Mouse (Mus musculus) kidney, adult 8-10 months (tissue): ENCODE results near the gene Gm5148.

Experiments used
- DNase-seq, 2 experiments: peaks; one replicate each; pipeline ENCODE4 v3.0.0; 2022

Gene Gm5148

GRCm38 (mm10) chr3:37737407-37737806, 13.1 kb upstream of the Gm5148 start:
- peak in 1 of 2 experiments; percentile 25 for DNase-seq

GRCm38 (mm10) chr3:37735166-37735565, 10.9 kb upstream of the Gm5148 start:
- DNase-seq = no peak

GRCm38 (mm10) chr3:37729142-37729541, 4.9 kb upstream of the Gm5148 start:
- peak; percentile 91 to 93 for DNase-seq

- no peak for DNase-seq
Observed at GRCm38 (mm10) chr3:37728112-37729100, 4.1 kb upstream of the Gm5148 start.

- no peak for DNase-seq
Observed at GRCm38 (mm10) chr3:37727392-37727791, 3.1 kb upstream of the Gm5148 start.

GRCm38 (mm10) chr3:37726501-37727140, 2.3 kb upstream of the Gm5148 start:
- DNase-seq = no peak

GRCm38 (mm10) chr3:37724946-37725735, 851 bp upstream of the Gm5148 start:
- no peak for DNase-seq

GRCm38 (mm10) chr3:37723662-37724170, 574 bp downstream of the Gm5148 start:
- DNase-seq = peak in 1 of 2 experiments; percentile 62

- DNase-seq = peak; percentile 74 to 80
Observed at GRCm38 (mm10) chr3:37723061-37723521, 1.2 kb downstream of the Gm5148 start.

GRCm38 (mm10) chr3:37722487-37723060, 1.7 kb downstream of the Gm5148 start:
- DNase-seq = peak in 1 of 2 experiments; percentile 28

GRCm38 (mm10) chr3:37716992-37717391, 7.3 kb downstream of the Gm5148 start:
- DNase-seq = no peak

- no peak for DNase-seq
Observed at GRCm38 (mm10) chr3:37715734-37716133, 8.6 kb downstream of the Gm5148 start.

GRCm38 (mm10) chr3:37712501-37712900, 11.8 kb downstream of the Gm5148 start:
- peak; percentile 76 to 83 for DNase-seq

- no peak for DNase-seq
Observed at GRCm38 (mm10) chr3:37711639-37712038, 12.7 kb downstream of the Gm5148 start.

GRCm38 (mm10) chr3:37707801-37708200, 16.5 kb downstream of the Gm5148 start:
- DNase-seq = no peak

GRCm38 (mm10) chr3:37706439-37706838, 17.9 kb downstream of the Gm5148 start:
- peak; percentile 38 to 40 for DNase-seq

- no peak for DNase-seq
Observed at GRCm38 (mm10) chr3:37705436-37705835, 18.9 kb downstream of the Gm5148 start.

- no peak for DNase-seq
Observed at GRCm38 (mm10) chr3:37704701-37705279, 19.5 kb downstream of the Gm5148 start.

GRCm38 (mm10) chr3:37703066-37703465, 21.2 kb downstream of the Gm5148 start:
- no peak for DNase-seq

GRCm38 (mm10) chr3:37693552-37693951, 30.7 kb downstream of the Gm5148 start:
- no peak for DNase-seq

- no peak for DNase-seq
Observed at GRCm38 (mm10) chr3:37692945-37693344, 31.3 kb downstream of the Gm5148 start.
